Mouse (Mus musculus): Measurements from ENCODE around the gene Bri3bp. TPM values are rescaled to one million over a fixed set of nuclear protein-coding genes. Genes with fewer than 3 reads are reported as not detected.

The Bri3bp gene
- total RNA-seq, 2 experiments from 2014 or later, result 81.1 to 88.2 TPM

DNA sequence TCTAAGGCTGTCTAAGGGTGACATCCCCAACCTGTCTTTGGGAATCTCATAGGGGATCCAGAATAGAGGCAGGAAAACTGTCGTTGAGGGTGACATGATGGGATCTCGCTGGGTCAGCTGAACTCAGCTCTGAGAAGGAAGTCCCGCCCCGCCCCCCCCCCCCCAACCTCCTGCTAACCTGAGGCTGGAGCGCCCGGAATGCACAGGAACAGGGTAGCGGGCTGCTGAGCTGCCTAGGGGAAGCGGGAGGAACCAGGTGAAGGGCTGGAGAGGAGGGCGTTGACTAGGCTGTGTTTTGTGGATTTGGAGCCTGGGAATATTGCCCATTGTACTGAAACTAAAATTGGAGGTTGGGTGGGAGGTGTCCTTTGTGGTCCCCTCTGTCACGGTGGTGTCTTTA is 66.6 kb downstream of the Bri3bp start:
- intact Hi-C loops (cut with DNase I), result no loop called here
- DNase-seq, result no peak

DNA sequence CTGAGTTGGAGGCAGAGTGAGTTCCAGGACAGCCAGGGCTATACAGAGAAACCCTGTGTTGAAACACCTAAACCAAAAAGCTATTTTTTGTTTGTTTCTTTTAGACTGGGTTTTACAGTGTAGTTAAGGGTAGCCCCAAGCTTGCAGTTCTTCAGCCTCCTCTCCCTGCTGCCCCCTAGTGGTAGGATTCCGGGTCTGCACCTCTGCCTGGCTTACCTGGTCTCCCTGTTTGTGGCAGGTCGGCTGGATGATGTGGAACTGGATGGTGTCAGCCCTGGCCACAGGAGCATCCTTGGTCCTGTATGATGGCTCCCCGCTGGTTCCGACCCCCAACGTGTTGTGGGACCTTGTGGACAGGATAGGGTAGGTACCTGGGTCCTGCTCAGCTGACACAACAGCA is 68.2 kb downstream of the Bri3bp start:
- no peak for DNase-seq
- intact Hi-C loops (cut with DNase I), result no loop called here

Small RNA genes within 50 kb of the gene (microRNA-seq; reads per million reads assigned to microRNA genes)
- not detected for gene Gm27551

Other genes starting within 250 kb of the Bri3bp start
- 10 to 100 TPM; 56.2 to 56.7 TPM for gene Scarb1, start 100.5 kb upstream of the Bri3bp start, total RNA-seq (2021)
- gene Gm10382, start 52.2 kb upstream of the Bri3bp start, total RNA-seq (2021), result under 1 TPM; 0.48 to 0.52 TPM
- 100 to 1,000 TPM; 849 to 918 TPM for gene Ubc, start 51.4 kb upstream of the Bri3bp start, total RNA-seq (2021)
- gene Dhx37, start 7.4 kb upstream of the Bri3bp start, total RNA-seq (2021), result 10 to 100 TPM; 20.3 to 20.6 TPM
- gene Aacs, start 34.2 kb downstream of the Bri3bp start, total RNA-seq (2021), result 100 to 1,000 TPM; 112 to 116 TPM
- 10 to 100 TPM; 62.9 to 66.4 TPM for gene Tmem132b, start 90.2 kb downstream of the Bri3bp start, total RNA-seq (2021)